Mouse (Mus musculus): ENCODE results near the gene Olfml2b.
A peak's percentile ranks its signal among the peaks of the same experiment; 100 is the strongest.

Olfml2b gene

GRCm38 (mm10) chr1:170644255-170645205 lies at the start of gene Olfml2b:
TSS of gene Olfml2b (plus strand) at chr1:170644532.
- DNase-seq (ENCODE audit: low spot score in 2 of 2) = peak; percentile 85

- DNase-seq (ENCODE audit: low spot score in 2 of 2) = no peak
Measured at GRCm38 (mm10) chr1:170594575-170594974, 49.8 kb upstream of the Olfml2b start.

- DNase-seq (ENCODE audit: low spot score in 2 of 2) = peak in 1 of 2 experiments; percentile 30
Measured at GRCm38 (mm10) chr1:170605228-170606001, 38.9 kb upstream of the Olfml2b start.

GRCm38 (mm10) chr1:170607231-170607917 lies 37.0 kb upstream of the Olfml2b start:
- DNase-seq (ENCODE audit: low spot score in 2 of 2) = no peak

- no peak for DNase-seq (ENCODE audit: low spot score in 2 of 2)
Measured at GRCm38 (mm10) chr1:170608461-170609071, 35.8 kb upstream of the Olfml2b start.

GRCm38 (mm10) chr1:170609872-170610271 lies 34.5 kb upstream of the Olfml2b start:
- DNase-seq (ENCODE audit: low spot score in 2 of 2) = no peak

GRCm38 (mm10) chr1:170610289-170610688 lies 34.0 kb upstream of the Olfml2b start:
- no peak for DNase-seq (ENCODE audit: low spot score in 2 of 2)

- DNase-seq (ENCODE audit: low spot score in 2 of 2) = no peak
Measured at GRCm38 (mm10) chr1:170610695-170611094, 33.6 kb upstream of the Olfml2b start.

- no peak for DNase-seq (ENCODE audit: low spot score in 2 of 2)
Measured at GRCm38 (mm10) chr1:170611631-170612030, 32.7 kb upstream of the Olfml2b start.

- DNase-seq (ENCODE audit: low spot score in 2 of 2) = peak in 1 of 2 experiments; percentile 51
Measured at GRCm38 (mm10) chr1:170612968-170613872, 31.1 kb upstream of the Olfml2b start.

GRCm38 (mm10) chr1:170619686-170620374 lies 24.5 kb upstream of the Olfml2b start:
- no peak for DNase-seq (ENCODE audit: low spot score in 2 of 2)

GRCm38 (mm10) chr1:170622934-170623333 lies 21.4 kb upstream of the Olfml2b start:
- no peak for DNase-seq (ENCODE audit: low spot score in 2 of 2)

- no peak for DNase-seq (ENCODE audit: low spot score in 2 of 2)
Measured at GRCm38 (mm10) chr1:170623432-170623831, 20.9 kb upstream of the Olfml2b start.

- DNase-seq (ENCODE audit: low spot score in 2 of 2) = no peak
Measured at GRCm38 (mm10) chr1:170630489-170630888, 13.8 kb upstream of the Olfml2b start.

GRCm38 (mm10) chr1:170631571-170631970 lies 12.8 kb upstream of the Olfml2b start:
- no peak for DNase-seq (ENCODE audit: low spot score in 2 of 2)

GRCm38 (mm10) chr1:170632385-170632784 lies 11.9 kb upstream of the Olfml2b start:
- DNase-seq (ENCODE audit: low spot score in 2 of 2) = peak; percentile 68 to 78

- peak in 1 of 2 experiments; percentile 39 for DNase-seq (ENCODE audit: low spot score in 2 of 2)
Measured at GRCm38 (mm10) chr1:170632856-170633255, 11.5 kb upstream of the Olfml2b start.

GRCm38 (mm10) chr1:170638941-170639340 lies 5.4 kb upstream of the Olfml2b start:
- DNase-seq (ENCODE audit: low spot score in 2 of 2) = peak in 1 of 2 experiments; percentile 22

- DNase-seq (ENCODE audit: low spot score in 2 of 2) = peak in 1 of 2 experiments; percentile 48
Measured at GRCm38 (mm10) chr1:170645896-170646605, 1.7 kb downstream of the Olfml2b start.

All from urinary bladder, postnatal 4 days (tissue).